Mouse (Mus musculus) erythroblast, embryonic 14.5 days (primary cell): ENCODE data around the gene Tfpi.

Experiments
- GATA1 ChIP-seq: IDR thresholded peaks from 2 replicates; pipeline ENCODE4 v1.6.1; 2012; ENCODE audit warnings: low read length, inconsistent platforms, mixed read lengths
- TAL1 ChIP-seq: IDR thresholded peaks from 3 replicates; pipeline ENCODE4 v1.6.1; 2012; ENCODE audit warnings: low read length, inconsistent platforms, mixed read lengths

GRCm38 (mm10) chr2:84498921-84499320, 22.3 kb upstream of the Tfpi start:
- TF ChIP-seq GATA1: no peak
- no peak for TF ChIP-seq TAL1
